Mouse (Mus musculus): ENCODE data around the gene Irak2. TPM values are rescaled to one million over a fixed set of nuclear protein-coding genes. Genes with fewer than 3 reads are reported as not detected.

Irak2 gene
- polyA plus RNA-seq, 1 experiment from 2014 or later, result 2.9 TPM

DNA sequence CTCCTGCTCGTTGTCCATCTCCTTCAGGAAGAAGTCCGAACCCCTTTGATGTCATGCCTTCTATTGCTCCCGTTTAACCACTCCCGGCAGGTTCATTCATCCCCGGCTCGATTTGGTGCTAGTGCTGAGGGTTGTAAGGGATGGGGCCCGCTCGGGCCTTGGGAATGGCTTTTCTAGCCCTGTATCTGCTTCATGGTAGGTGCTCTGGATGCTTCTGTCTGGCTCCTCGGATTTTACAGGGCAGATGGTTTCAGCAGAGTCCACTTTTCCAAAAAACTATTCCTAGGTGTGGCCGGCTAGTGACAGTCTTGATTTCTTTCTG is 33.1 kb upstream of the Irak2 start:
- ATAC-seq (ENCODE audit: insufficient number of reproducible peaks, low FRiP score, low TSS enrichment, low read depth) (no peak), DNase-seq (ENCODE audit: low spot score) (no peak)
- H3K36me3 ChIP-seq (ENCODE audit: control insufficient read depth, insufficient read depth, low read length), result no peaks in the 10 kb centered on the region
- H3K4me2 ChIP-seq (ENCODE audit: low read depth, severe bottlenecking), result peak overlapping the region; percentile 83
- no peaks in the 10 kb centered on the region for H3K4me1 ChIP-seq (ENCODE audit: control insufficient read depth, insufficient read depth, low read length)
- peak overlapping the region; percentile 92 for H3K4me3 ChIP-seq (ENCODE audit: low read depth, low read length)
- no peak overlapping the region for H3K27ac ChIP-seq (replicated peaks; ENCODE audit: low read depth, low read length)
- WGBS, result 6% methylated on average over 10 of the region's 10 CpGs
- no peaks in the 10 kb centered on the region for H3K9me3 ChIP-seq (ENCODE audit: control insufficient read depth, low read length)
- H3K9ac ChIP-seq (ENCODE audit: low read length), result peak overlapping the region; percentile 87
- no peaks in the 10 kb centered on the region for H3K27me3 ChIP-seq (ENCODE audit: control insufficient read depth, insufficient read depth, low read length)

DNA sequence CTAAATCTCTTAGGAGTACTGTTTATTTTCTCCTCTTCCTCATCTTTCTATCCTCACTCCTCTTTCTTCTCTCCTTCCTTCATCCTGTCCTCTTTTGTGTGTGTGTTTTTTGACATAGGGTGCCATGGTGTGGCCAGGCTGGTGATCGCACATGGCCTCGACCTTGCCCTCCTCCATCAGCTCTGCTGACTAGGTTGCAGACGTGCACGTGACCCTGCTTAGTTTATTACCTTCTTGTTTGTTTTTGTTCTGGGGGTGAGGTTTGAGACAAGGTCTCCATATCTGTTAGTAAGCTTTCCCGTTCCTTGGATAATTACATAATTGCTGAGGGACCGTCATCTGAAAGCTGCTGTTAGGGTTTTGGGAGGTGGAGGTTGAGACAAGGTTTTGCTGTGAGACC is 29.4 kb upstream of the Irak2 start:
- no peak for DNase-seq (ENCODE audit: low spot score)
- Histone ChIP-seq H3K4me3 (ENCODE audit: low read depth, low read length) (no peak overlapping the region), H3K36me3 (ENCODE audit: control insufficient read depth, insufficient read depth, low read length) (peaks cover 6% of the 10 kb centered on the region; the same call in 1 of the 2 replicates), H3K9me3 (ENCODE audit: control insufficient read depth, low read length) (no peaks in the 10 kb centered on the region), H3K9ac (ENCODE audit: low read length) (no peak overlapping the region), H3K4me2 (ENCODE audit: low read depth, severe bottlenecking) (no peak overlapping the region), H3K27ac (replicated peaks; ENCODE audit: low read depth, low read length) (no peak overlapping the region), H3K27me3 (ENCODE audit: control insufficient read depth, insufficient read depth, low read length) (no peaks in the 10 kb centered on the region), H3K4me1 (ENCODE audit: control insufficient read depth, insufficient read depth, low read length) (no peaks in the 10 kb centered on the region)
- no peak for ATAC-seq (ENCODE audit: insufficient number of reproducible peaks, low FRiP score, low TSS enrichment, low read depth)
- WGBS, result 82% methylated on average over 6 of the region's 6 CpGs

DNA sequence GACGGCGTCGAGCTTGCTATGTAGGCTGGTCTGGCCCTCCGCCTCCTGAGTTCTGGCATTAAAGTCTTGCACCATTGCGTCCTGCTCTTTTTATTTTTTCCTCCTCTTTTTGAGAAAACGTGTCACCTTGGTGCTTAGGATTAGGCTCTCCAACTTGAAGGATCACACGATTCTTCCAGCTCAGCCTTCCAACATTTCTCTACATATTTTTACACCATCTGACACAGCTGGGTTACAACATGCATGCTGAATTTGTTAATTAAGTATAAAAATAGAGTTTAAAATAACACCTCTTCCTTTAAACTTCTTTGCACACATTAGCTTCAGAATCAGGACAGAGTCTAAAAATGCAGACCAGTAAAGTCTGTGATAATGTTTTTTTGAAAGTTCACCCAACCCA is 29.0 kb upstream of the Irak2 start:
- no peak for DNase-seq (ENCODE audit: low spot score)
- peaks cover 10% of the 10 kb centered on the region; the same call in 1 of the 2 replicates for H3K36me3 ChIP-seq (ENCODE audit: control insufficient read depth, insufficient read depth, low read length)
- no peaks in the 10 kb centered on the region for H3K27me3 ChIP-seq (ENCODE audit: control insufficient read depth, insufficient read depth, low read length)

GRCm38 (mm10) chr6:113612258-113612969 is 25.9 kb upstream of the Irak2 start:
- no peak overlapping the region for H3K4me2 ChIP-seq (ENCODE audit: low read depth, severe bottlenecking)
- no peaks in the 10 kb centered on the region for H3K9me3 ChIP-seq (ENCODE audit: control insufficient read depth, low read length)
- 93% methylated on average over 8 of the region's 8 CpGs for WGBS
- no peak overlapping the region for H3K4me3 ChIP-seq (ENCODE audit: low read depth, low read length)
- H3K27ac ChIP-seq (replicated peaks; ENCODE audit: low read depth, low read length), result no peak overlapping the region
- H3K9ac ChIP-seq (ENCODE audit: low read length), result no peak overlapping the region
- no peaks in the 10 kb centered on the region for H3K27me3 ChIP-seq (ENCODE audit: control insufficient read depth, insufficient read depth, low read length)
- H3K36me3 ChIP-seq (ENCODE audit: control insufficient read depth, insufficient read depth, low read length), result peaks cover 21% of the 10 kb centered on the region; the same call in 1 of the 2 replicates
- no peak for DNase-seq (ENCODE audit: low spot score)
- ATAC-seq (ENCODE audit: insufficient number of reproducible peaks, low FRiP score, low TSS enrichment, low read depth), result no peak
- H3K4me1 ChIP-seq (ENCODE audit: control insufficient read depth, insufficient read depth, low read length), result no peaks in the 10 kb centered on the region

More for the DNA sequence above, 29.0 kb upstream of the Irak2 start:
- H3K4me2 ChIP-seq (ENCODE audit: low read depth, severe bottlenecking), result no peak overlapping the region
- H3K4me3 ChIP-seq (ENCODE audit: low read depth, low read length), result no peak overlapping the region
- H3K9me3 ChIP-seq (ENCODE audit: control insufficient read depth, low read length), result no peaks in the 10 kb centered on the region
- ATAC-seq (ENCODE audit: insufficient number of reproducible peaks, low FRiP score, low TSS enrichment, low read depth), result no peak
- no peak overlapping the region for H3K27ac ChIP-seq (replicated peaks; ENCODE audit: low read depth, low read length)
- H3K4me1 ChIP-seq (ENCODE audit: control insufficient read depth, insufficient read depth, low read length), result no peaks in the 10 kb centered on the region
- no peak overlapping the region for H3K9ac ChIP-seq (ENCODE audit: low read length)
- WGBS, result 96% methylated on average over 7 of the region's 7 CpGs

DNA sequence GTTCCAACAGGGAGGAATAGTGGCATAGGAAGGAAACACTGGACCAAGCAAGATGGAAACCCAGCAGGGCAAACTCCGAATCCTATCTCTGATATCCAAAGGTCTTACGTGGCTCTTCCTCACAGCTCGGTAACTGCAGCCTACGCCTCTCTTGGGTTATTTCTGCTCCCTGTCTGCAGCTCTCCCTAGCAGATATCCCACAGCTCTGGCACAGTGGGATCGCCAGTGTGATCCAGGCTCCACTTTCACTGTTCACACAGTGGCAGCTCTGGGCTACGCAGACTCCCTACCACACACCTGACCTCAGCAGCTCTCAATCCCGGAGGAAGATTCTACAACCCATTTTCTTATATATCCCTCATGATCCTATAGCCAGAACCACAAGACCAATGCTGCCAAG is 24.1 kb upstream of the Irak2 start:
- no peak overlapping the region for H3K9ac ChIP-seq (ENCODE audit: low read length)
- H3K9me3 ChIP-seq (ENCODE audit: control insufficient read depth, low read length), result no peaks in the 10 kb centered on the region
- no peak overlapping the region for H3K27ac ChIP-seq (replicated peaks; ENCODE audit: low read depth, low read length)
- H3K4me1 ChIP-seq (ENCODE audit: control insufficient read depth, insufficient read depth, low read length), result no peaks in the 10 kb centered on the region
- DNase-seq (ENCODE audit: low spot score), result no peak
- H3K27me3 ChIP-seq (ENCODE audit: control insufficient read depth, insufficient read depth, low read length), result no peaks in the 10 kb centered on the region
- 92% methylated on average over 7 of the region's 7 CpGs for WGBS
- ATAC-seq (ENCODE audit: insufficient number of reproducible peaks, low FRiP score, low TSS enrichment, low read depth), result no peak
- H3K4me3 ChIP-seq (ENCODE audit: low read depth, low read length), result no peak overlapping the region
- peaks cover 21% of the 10 kb centered on the region; the same call in 1 of the 2 replicates for H3K36me3 ChIP-seq (ENCODE audit: control insufficient read depth, insufficient read depth, low read length)
- H3K4me2 ChIP-seq (ENCODE audit: low read depth, severe bottlenecking), result no peak overlapping the region

DNA sequence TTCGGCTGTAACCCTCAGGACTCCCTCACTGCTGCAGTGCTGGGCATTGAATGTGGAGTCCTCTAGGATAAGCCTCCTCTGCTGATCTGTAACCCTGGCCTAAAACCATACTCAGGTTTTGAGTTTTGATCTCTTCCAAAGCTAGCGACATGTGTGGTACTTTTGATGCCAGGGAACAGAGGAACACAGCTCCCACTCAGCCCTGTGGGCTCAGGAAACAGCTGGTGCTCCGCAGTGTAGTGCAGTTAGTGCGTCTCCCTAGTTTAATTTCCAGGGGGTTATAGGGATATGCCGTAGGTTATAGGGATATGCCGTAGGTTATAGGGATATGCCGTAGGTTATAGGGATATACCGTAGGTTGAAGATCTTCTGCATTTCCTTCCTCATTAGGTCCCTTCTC is 23.3 kb upstream of the Irak2 start:
- H3K4me1 ChIP-seq (ENCODE audit: control insufficient read depth, insufficient read depth, low read length), result no peaks in the 10 kb centered on the region
- H3K9ac ChIP-seq (ENCODE audit: low read length), result no peak overlapping the region
- ATAC-seq (ENCODE audit: insufficient number of reproducible peaks, low FRiP score, low TSS enrichment, low read depth) (no peak), DNase-seq (ENCODE audit: low spot score) (no peak)
- H3K9me3 ChIP-seq (ENCODE audit: control insufficient read depth, low read length), result no peaks in the 10 kb centered on the region
- no peak overlapping the region for H3K4me3 ChIP-seq (ENCODE audit: low read depth, low read length)
- WGBS, result 94% methylated on average over 8 of the region's 8 CpGs
- H3K27ac ChIP-seq (replicated peaks; ENCODE audit: low read depth, low read length), result no peak overlapping the region
- H3K27me3 ChIP-seq (ENCODE audit: control insufficient read depth, insufficient read depth, low read length), result no peaks in the 10 kb centered on the region
- no peak overlapping the region for H3K4me2 ChIP-seq (ENCODE audit: low read depth, severe bottlenecking)
- H3K36me3 ChIP-seq (ENCODE audit: control insufficient read depth, insufficient read depth, low read length), result peaks cover 21% of the 10 kb centered on the region; the same call in 1 of the 2 replicates

DNA sequence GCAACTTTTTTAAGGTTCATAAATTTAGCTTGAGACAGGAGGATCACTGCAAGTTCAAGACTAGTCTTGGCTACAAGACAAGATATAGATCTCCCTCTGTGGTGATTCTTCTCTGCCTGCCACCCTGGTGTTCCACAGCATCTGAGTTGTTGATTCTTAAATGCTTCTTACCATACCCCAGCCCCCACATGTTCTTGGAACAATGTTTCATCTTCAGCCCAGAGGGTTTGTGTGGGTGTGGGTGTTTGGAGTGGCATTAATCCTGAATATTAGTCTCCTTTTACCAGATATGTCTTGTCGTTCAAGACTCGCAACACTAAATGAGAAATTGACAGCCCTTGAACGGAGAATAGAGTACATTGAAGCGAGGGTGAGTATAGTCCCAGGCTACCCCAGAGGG is 22.8 kb upstream of the Irak2 start:
- Histone ChIP-seq H3K27ac (replicated peaks; ENCODE audit: low read depth, low read length) (no peak overlapping the region), H3K27me3 (ENCODE audit: control insufficient read depth, insufficient read depth, low read length) (no peaks in the 10 kb centered on the region), H3K9me3 (ENCODE audit: control insufficient read depth, low read length) (no peaks in the 10 kb centered on the region), H3K4me3 (ENCODE audit: low read depth, low read length) (no peak overlapping the region), H3K4me2 (ENCODE audit: low read depth, severe bottlenecking) (no peak overlapping the region), H3K4me1 (ENCODE audit: control insufficient read depth, insufficient read depth, low read length) (no peaks in the 10 kb centered on the region), H3K9ac (ENCODE audit: low read length) (no peak overlapping the region), H3K36me3 (ENCODE audit: control insufficient read depth, insufficient read depth, low read length) (peaks cover 21% of the 10 kb centered on the region; the same call in 1 of the 2 replicates)
- ATAC-seq (ENCODE audit: insufficient number of reproducible peaks, low FRiP score, low TSS enrichment, low read depth) (no peak), DNase-seq (ENCODE audit: low spot score) (no peak)
- 97% methylated on average over 4 of the region's 4 CpGs for WGBS

DNA sequence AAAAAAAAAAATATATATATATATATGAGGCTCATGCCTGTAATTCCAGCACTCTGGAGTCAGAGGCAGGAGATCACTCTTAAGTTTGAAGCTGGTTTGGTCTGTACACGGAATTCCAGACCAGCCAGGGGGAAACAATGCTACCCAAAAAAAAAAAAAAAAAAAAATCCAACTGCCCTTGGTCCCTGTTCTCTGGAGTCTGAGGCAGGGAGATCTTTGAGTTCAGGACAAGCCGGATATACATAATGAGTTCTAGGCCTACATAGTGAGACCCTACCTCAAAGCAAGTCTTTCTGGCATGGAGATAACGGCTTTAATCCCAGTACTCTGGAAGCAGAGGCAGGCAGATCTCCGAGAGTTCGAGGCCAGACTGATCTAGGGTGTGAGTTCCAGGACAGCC is 14.9 kb upstream of the Irak2 start:
- ATAC-seq (ENCODE audit: insufficient number of reproducible peaks, low FRiP score, low TSS enrichment, low read depth) (peak; percentile 7; the same call in 1 of the 2 replicates), DNase-seq (ENCODE audit: low spot score) (no peak)
- peak overlapping the region; percentile 72; the same call in 1 of the 2 replicates for H3K27ac ChIP-seq (replicated peaks; ENCODE audit: low read depth, low read length)
- peak overlapping the region; percentile 64 for H3K4me3 ChIP-seq (ENCODE audit: low read depth, low read length)
- peak overlapping the region; percentile 76; the same call in 1 of the 2 replicates for H3K4me2 ChIP-seq (ENCODE audit: low read depth, severe bottlenecking)
- no peaks in the 10 kb centered on the region for H3K9me3 ChIP-seq (ENCODE audit: control insufficient read depth, low read length)
- H3K36me3 ChIP-seq (ENCODE audit: control insufficient read depth, insufficient read depth, low read length), result peaks cover 4% of the 10 kb centered on the region
- WGBS, result 77% methylated on average over 5 of the region's 5 CpGs
- H3K27me3 ChIP-seq (ENCODE audit: control insufficient read depth, insufficient read depth, low read length), result no peaks in the 10 kb centered on the region
- H3K9ac ChIP-seq (ENCODE audit: low read length), result no peak overlapping the region
- H3K4me1 ChIP-seq (ENCODE audit: control insufficient read depth, insufficient read depth, low read length), result peaks cover 7% of the 10 kb centered on the region; the same call in 1 of the 2 replicates

Data from limb, embryonic 11.5 days (tissue).